Mouse (Mus musculus): ENCODE measurements around the gene Ube2b.

Gene Ube2b

DNA sequence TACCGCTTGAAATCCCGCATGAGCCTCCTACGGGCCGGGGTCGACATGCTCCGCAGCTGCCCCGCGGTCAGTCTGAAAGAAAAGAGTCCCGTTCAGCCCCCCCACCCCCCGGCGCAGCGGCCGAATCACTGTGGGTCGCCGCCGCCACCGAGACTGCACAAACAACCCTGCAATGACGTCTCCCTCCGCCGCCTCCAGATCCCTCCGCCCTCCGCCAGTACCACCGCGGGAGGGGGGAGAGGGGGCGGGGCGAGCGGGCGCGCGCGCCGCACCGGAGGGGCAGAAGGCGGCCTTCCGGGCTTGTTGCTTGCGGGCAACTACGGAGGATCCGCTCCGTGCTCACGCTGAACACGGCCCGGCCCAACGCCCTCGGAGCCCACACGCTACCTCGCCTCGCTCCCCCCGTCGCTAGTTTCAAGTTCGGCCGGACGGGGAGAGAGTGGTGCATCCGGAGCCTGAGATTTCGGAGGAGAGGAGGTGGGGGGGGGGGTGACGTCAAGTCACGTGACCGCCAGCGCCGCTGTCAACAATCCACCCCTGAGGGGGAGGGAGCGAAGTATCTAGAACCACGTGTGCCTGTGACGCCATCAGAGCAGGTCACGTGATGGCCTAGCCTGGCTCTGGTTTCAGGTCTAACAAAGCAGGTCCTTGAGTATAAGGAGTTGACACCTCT lies at the start of gene Ube2b:
Gene Ube2b (minus strand): TSS at position 473 of the 673 bp plus-strand sequence.
- CTCF ChIA-PET = no interaction called here

DNA sequence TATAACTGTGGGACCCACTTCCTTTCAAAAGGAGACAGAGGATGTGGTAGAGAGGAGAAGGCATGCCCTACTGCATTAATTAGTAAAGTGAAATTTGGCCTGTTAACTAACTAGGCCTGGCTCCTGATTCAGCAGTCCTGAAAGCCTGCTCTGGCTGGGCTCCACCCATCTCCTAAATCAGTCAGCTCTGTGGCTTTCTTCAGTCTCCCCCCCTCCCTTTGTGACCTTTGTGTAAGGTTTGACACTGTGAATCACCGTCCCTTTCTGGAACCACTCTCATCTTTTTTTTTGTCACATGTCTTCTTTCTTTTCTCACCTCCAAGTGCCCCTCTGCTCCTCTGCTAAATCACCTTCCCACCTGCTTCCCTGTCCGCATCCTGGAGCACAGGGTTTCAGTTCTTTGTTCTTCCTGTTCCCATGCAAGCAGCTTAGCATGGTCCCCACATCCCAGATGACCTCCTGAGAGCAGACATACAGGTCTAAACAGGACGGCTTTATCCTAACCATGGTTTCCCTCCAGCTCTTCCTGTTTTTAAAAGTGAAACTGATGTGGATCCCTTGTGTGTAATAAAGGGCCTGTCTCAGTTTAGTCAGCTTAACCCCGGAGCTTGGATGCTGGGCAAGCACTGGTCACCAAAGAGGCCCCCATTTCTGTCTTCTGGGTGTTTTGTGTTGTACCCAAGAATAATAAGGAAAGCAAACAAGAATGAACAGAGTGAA lies 46.0 kb upstream of the Ube2b start:
- CTCF ChIA-PET = no interaction called here

DNA sequence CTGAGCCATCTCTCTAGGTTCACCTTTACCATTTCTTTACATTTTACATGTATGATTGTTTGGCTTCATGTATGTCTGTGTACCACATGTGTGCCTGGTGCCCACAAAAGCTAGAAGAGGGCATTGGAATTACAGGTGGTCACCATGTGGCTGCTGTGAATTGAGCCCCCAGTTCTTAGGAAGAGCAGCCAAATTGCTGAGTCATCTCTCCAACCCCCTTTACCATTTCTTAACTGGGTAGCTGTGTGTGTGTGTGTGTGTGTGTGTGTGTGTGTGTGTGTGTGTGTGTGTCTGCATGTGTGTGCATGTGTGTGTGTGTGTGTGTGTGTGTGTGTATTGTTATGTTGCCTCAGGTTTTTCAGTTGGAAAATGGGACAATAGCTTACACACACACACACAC lies 43.6 kb upstream of the Ube2b start:
- CTCF ChIA-PET = interaction anchor here (0.6 kb wide), 2 partner anchors 125 to 261 kb away, joined by 3 to 7 read pairs; no protein-coding TSS in a partner anchor

DNA sequence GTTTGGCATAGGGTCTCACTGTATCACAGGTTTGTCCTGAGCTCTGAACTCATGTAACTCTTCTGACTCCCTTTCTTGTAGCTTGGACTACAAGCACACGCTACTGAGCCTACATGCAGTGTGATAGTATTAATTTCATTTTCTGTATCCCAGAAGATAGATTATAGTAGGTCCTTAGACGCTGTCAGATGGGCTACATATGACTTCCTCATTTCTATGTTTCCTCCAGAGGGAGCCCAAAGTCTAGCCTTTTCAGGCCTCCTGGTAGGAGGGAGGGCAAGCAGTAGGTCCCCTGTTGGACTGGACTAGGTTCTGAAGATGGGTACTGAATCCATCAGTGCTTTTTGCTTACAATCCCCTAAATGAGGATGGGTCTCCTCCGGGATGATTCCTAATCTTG lies 42.7 kb upstream of the Ube2b start:
- CTCF ChIA-PET = interaction anchor here (0.7 kb wide), 1 partner anchor 225 kb away, joined by 3 read pairs; no protein-coding TSS in a partner anchor

DNA sequence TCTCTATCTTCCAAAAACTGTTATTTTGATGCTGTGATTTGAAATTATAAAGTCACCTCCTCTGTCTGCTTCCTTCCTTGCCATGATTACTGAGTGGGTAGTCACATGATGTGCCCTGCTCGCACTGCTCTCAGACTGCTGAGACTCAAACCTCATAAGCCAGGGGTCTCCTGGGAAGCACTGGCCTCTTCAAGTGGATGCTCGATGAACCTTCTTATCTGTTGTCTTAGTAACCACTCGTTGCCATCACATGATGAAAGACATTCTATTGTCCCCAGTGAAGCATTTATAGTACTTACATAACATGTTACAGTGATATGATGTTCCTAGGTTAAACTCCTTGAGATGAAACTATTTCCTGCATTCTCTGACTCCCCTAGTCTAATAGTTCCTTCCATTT lies 37.1 kb upstream of the Ube2b start:
- CTCF ChIA-PET = no interaction called here

DNA sequence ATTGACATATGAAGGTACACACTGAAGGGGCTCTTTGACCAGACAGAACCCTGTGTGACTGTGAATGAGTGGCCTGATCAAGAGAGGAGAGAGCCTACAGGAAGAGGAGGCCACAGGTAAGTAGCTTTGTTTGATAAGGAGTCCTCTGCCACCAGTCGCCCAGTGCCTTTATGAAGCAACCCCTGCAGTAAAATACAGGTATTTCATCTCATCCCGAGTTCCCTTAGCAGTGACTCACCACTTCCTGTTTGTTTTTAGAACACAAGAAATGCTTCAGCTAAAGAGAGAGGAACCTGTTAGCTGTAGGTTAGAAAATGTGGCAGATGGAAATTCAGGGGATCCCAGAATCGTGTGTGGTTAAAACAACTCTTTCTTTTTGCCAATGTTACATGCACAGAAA lies 35.3 kb upstream of the Ube2b start:
- CTCF ChIA-PET = no interaction called here

DNA sequence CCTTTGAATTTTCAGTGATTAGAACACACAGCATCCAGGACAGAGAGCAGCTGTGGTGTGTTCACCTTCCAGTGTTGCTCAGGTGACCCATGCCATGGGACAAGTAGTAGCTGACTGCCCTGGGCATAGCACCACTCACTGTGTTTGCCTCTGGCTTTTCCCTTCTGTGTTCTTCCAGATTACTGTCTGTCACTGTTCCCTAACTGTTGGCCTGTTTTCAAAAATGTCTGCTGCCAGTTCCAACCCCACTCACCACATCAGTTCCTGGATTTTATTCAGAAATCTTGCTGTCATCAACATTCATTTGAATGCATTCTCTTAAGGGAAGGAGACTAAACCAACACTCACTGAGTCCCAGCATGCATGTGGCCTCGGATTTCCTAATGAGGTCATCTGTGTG lies 33.4 kb upstream of the Ube2b start:
- CTCF ChIA-PET = no interaction called here

DNA sequence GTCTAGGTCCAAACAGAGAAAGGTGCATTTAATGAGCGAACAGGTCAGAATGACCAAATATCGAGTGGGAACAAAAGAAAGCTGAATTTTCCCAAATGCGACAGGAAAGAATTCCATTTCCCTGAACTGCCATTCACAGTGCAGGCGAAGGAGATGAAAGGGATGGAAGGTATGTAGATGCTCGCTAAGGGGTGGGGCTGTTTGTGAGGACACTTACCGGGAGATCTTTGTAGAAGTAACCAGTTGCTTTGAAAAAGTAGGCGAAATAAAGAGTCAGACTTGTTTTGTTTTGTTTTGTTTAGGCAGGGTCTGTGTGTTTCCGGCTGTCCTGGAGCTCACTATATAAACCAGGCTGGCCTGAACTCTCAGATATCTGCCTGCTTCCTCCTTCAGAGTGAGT lies 31.8 kb upstream of the Ube2b start:
- CTCF ChIA-PET = no interaction called here

DNA sequence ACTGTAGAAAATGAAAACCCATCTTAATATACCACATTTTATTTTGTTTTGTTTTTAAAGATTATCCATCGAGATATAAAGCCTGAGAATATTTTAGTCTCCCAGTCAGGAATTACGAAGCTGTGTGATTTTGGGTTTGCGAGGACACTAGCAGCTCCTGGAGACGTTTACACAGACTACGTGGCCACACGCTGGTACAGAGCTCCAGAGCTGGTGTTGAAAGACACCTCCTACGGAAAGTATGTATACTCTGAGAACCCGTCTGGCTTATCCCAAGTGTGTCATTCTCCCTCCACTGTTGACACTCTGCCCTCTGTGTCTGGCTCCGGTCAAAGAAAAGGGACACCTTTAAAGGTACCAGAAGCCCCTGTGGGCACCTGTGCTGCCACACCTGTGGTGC lies 17.7 kb upstream of the Ube2b start:
- CTCF ChIA-PET = no interaction called here

DNA sequence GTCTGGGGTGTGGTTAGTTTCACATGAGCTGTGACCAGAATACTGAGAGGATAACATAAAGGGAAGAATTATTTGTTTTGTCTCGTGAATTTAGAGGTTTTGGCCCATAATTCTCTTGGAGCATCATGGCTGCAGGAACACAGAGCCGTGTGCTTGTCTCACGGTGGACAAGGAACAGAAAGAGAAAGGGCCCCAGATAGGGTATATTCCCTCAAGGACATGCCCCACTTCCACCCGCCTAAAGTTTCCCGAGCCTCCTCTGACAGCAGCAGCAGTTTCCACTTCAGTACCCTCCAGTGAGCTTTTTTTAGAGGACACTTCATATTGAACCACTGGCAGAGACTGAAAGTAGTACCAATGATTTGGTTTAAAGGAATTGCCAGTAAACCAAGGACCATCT lies 11.0 kb upstream of the Ube2b start:
- CTCF ChIA-PET = no interaction called here

DNA sequence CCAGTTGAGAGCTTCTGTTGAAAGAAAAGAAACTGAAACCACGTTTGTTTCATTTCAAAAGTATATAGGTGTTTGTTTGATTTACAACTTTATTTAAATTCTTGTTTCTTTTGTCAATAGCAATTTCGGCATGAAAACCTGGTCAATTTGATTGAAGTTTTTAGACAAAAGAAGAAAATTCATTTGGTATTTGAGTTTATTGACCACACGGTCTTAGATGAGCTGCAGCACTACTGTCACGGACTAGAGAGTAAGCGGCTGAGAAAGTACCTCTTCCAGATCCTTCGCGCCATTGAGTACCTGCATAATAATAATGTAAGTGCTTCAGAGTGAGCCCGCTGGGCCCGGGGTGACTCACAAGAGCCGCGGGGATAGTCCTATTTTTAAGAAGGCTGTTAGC lies 10.4 kb upstream of the Ube2b start:
- CTCF ChIA-PET = no interaction called here

DNA sequence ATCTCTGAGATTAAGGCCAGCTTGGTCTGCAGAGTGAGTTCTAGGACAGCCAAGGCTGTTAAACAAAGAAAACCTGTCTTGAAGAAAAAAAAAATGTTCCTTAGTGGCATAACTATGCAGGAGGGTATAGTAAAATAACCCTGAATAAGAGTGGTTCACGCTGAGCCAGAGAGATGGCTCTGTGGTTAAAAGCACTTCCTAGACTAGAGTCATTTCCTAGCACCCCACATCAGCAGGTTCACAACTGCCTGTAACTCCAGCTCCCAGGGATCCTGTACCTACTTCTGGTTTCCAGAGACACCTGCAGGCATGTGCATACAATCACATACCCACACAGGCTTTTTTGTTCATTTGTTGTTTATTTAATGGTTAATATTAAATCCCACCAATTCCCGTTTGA lies 5.0 kb upstream of the Ube2b start:
- CTCF ChIA-PET = no interaction called here

DNA sequence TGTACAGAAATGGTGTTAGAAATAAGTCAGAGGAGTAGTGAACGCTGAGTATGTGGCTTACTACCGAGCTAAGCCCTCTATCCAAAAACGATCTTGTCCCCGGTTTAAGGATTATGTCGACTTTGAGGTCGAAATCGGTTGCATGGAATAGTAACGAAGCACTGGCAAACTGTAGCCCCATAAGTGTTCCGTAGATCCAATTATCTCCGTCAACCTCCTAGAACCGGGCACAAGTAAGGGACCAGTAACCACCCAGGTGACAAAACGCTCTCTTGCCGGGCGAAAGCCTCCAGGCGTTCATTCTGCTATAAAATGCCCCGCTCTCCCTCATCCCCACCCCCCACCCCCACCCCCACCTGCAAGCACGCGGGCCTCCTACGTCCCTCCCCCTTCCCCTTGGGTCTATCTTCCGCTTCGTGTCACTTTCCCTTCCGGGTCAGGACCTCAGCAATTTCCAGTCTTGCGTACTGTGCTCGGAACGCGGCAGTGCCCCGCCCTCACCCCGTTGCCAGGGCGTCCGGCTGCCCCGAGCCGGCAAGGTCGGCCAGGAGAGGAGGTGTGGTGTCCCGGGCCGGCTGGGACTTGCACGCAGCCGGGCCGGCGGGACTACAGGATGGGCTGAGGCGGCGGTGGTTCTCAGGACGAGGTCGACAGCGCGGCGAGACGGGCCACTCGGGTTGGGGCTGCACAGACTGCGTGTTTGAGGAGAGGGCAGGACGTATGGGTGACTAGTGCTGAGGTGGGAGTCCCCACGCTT lies 3.4 kb upstream of the Ube2b start, which contains the start of gene Cdkl3:
Gene Cdkl3 (plus strand): TSS at position 450 of the 757 bp plus-strand sequence.
- CTCF ChIA-PET = interaction anchor here (0.6 to 0.8 kb wide), 2 partner anchors 36 to 182 kb away, joined by 3 to 6 read pairs; no protein-coding TSS in a partner anchor

DNA sequence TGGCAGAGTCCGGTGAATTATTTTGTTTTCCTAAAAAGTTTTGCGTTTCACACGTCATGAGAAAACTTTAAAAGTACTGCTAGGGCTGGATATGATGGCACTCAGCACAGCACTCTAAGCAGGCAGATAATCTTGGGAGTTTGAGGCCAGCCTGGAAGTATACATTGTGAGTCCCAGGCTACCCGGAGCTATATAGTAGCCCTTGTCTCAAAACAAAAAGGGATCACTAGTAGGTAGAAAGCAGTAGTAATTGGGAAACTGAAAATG lies 2.9 kb upstream of the Ube2b start:
- CTCF ChIA-PET = interaction anchor here (0.6 to 0.8 kb wide), 2 partner anchors 35 to 183 kb away, joined by 3 to 6 read pairs; no protein-coding TSS in a partner anchor

DNA sequence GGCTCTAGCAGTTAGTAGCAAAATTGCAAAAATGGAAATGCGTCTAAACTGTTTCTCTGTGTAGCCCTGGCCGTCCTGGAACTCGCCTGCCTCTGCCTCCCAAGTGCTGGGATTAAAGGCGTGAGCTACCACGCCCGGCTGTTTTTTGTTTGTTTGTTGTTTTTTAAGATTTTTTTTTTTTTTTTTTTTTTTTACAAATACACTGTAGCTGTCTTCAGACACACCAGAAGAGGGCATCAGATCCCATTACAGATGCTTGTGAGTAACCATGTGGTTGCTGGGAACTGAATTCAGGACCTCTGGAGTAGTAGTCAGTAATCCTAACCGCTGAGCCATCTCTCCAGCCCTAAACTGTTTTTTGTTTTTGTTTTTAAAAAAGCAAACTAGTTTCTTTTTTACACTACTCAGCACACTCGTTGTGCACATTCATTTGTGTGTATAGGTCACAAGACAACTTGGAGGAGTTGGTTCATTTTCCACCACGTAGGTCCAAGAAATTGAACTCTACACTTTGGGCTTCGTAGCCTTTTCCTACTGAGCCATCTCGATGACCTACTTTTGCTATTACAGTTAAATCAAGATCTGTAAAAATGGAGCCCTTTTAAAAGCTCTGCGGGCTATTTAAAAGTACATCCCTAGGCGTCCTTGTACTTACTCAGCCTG lies 2.4 kb upstream of the Ube2b start:
- CTCF ChIA-PET = interaction anchor here (0.6 to 0.8 kb wide), 3 partner anchors 35 to 183 kb away, joined by 3 to 6 read pairs (median 5); no protein-coding TSS in a partner anchor

DNA sequence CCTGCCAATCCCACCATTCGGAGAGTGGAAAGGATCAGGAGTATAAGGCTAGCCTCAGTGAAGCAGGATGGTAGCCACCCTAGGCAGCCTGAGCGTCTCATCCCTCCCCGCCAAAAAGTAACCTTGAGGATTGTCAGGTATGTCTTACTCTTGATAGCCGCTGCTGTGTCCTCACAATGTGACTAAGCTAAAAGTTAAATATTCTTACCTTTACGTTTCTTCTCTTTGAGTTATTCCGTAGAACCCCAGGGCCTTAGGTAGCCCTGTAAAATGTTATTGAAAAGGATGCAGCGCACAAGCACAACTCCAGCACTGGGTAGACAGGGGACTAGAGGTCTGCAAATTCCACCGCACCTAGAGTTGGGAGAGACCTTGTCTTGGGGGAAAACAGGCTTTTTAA lies 1.3 kb upstream of the Ube2b start:
- CTCF ChIA-PET = no interaction called here

DNA sequence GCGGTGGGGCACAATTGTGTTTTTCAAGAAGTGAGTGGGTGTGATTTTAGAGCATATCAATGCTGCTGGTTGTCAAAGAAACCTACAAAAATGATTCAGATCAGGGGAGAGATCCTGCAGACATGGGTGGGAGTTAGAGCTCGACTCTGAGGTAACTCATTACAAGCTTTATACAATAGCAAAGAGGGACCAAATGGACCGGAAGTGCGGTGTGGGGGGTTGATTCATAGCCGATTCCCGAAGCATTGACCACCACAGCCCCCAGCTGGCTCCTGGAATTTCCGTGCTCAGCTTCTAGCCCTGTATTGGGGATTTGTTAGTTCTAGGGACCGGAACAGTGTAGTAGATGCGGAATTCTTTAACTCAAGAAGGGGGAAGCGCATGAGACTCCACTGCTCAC lies 779 bp upstream of the Ube2b start:
- CTCF ChIA-PET = no interaction called here

DNA sequence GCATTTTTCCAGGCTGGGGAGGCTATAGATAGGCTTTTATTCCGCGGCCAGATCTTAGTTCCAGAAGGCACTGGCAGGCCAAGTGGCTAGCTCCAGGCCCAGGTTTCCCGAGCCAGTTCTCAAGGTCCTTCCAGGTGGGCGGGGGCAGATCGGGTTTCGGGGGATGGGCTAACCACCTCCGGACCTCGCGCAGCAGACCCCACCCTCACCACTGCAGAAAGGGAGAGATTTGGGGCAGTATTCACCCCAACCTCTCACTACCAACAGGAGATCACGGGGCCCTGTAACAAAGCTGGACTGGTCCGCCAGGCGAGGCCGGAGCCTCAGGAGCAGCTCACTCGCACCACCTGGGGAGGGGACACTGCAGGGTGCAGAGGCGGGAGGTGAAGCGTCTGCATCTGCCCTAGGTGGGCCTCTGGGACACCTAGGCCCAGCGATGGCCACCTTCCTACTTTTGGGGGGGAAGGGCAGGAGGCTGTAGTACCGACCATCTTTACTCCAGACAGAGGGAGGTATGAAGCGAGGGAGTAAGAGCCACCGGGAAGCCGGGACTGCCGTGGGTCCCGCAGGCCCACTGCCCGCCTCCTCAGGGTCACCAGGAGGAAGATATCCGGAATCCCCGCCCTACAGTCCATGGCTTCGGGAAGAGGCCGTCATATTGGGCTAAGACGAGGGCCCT lies 812 bp downstream of the Ube2b start:
- CTCF ChIA-PET = no interaction called here

DNA sequence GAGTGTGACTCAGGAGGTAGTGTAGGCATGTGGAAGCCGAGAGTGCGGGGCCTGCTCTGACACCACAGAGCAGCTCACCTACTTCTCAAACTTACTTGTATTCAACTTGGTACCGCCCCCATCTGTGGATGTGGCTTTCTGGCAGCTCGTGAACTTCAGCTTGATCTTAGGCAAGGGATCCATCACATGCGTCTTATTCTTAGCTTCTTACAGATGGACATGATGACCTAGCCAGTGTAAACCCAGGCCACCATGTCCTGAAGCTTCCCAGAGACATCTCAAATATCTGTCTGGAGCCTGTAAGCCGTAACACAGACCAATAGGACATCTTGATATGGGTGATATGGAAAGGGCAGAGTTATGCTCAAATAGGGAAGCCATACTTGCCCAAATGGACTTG lies 28.9 kb downstream of the Ube2b start:
- CTCF ChIA-PET = no interaction called here

DNA sequence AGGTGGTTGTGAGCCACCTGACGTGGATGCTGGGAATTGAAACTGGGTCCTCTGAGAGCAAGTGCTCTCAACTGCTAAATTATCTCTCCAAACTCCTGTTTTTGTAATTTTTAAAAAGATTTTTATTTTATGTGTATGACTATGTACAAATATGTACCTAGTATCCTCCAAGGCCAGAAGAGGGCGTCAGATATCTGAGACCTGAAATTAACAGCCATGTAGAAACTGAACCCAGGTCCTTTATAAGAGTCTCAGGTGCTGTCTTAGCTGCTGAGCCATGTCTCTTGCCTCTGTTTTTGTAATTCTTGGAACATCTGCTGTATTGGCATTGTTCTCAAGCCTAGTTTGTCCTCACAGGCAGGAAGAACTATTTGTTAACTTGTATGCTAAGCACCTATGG lies 31.1 kb downstream of the Ube2b start:
- CTCF ChIA-PET = no interaction called here

DNA sequence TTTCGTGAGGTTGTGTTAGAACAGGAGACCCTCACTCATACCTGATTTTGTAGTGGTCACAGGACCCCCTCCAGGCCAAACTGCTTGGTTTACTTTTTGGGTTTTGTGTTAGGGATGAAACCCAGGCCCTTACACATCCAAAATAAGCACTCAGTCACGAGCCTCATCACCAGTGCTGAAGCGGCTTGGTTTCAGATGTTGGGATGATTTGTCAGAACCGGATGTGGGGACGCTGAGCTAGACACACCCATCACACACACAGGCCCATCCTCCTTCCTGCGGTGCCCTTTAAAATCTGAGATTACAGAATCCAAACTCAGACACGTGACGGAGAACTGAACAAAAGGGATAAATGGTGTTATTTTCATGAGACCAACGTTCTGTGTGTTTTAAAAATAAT lies 31.7 kb downstream of the Ube2b start:
- CTCF ChIA-PET = interaction anchor here (2.1 kb wide), 1 partner anchor 113 kb away, joined by 4 read pairs; no protein-coding TSS in a partner anchor
